Mouse (Mus musculus): Measurements from ENCODE around the gene Guk1. TPM values are rescaled to one million over a fixed set of nuclear protein-coding genes. Genes with fewer than 3 reads are reported as not detected.

Gene Guk1
- polyA plus RNA-seq (2012; rRNA removed), result 225 and 229 TPM in 2 replicates

DNA sequence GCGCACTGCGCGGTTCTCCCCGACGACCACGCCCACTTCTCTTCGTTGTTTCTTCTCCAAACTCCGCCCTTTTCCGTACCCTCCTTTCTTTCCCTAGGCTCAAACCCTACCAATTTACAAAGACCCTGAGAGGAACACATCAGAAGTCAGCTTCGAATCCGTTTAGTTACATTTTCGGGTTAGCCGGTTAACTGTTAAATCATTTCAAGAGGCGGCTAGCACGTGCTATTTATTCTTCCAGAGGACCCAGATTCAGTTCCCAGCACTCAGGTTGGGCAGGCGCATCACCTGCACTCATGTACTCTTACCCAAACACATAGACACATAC, at the start of gene Guk1:
TSS of gene Guk1 (minus strand) at position 154 of the 328 bp plus-strand sequence.

DNA sequence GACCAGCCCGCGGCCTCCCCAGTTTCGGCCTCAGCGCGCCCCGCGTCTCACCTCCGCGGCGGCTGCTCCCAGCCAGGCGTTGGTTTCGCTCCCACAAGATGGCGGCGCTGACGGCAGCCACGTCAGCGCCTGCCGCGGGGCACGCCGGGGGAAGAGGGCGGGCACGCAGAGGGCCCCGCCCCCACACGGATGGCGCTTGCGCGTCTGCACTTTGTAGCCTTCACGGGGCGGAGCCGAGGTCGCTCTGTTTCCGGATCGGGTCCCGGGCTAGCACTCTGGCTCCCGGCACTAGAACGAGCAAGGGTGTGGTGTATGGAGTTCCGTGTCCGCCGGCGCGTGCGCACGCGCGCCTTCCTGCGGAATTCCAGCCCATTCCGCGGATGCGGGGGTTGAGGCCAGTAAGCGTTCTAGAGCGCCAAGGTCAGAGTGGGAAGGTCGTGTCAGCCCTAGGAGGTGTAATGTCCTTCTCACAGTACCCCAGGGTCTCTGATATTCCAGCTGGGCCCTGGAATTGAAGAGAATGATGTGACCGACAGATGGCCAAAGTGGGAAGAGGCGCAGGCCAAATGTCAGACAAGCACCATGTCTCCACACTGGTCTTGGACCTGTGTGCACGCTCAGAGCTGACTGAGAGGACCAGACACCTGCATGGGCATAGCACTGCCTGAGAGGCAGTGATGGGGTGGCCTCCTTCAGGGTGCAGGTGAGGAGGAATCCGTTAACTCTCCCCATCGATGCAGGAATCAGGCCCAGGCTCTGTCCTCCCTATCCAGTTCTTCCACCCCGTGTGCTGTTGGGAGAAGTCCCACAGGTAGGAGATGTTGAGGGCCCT, 36.3 kb upstream of the Guk1 start, which contains the start of gene Arf1:
TSS of gene Arf1 (minus strand) at position 149 of the 832 bp plus-strand sequence.

DNA sequence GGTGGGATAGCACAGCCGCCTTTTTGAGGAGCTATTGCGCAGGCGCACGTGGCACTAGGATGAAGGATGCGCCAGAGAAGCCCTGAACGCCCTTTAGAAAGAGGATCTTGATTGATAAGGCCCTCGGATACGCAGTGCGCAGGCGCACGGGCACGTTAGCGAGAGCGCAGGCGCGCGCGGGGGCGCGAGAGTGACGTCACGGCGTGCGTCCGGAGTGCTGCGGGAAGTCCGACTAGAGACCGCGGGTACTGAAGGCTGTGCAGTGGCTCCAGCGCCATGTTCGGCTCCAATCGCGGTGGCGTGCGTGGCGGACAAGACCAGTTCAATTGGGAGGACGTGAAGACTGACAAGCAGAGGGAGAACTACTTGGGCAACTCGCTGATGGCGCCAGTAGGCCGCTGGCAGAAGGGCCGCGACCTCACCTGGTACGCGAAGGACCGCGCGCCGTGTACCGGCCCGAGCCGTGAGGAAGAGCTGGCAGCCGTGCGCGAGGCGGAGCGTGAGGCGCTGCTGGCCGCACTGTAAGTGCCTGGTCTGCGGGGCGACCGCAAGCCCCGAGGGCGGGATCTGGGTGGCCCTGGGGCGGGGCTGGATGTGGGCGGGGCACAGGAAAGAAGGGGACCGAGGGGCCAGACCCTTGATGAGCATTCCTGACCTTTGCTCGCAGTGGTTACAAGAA, 16.3 kb upstream of the Guk1 start, which contains the start of gene 2310033P09Rik:
TSS of gene 2310033P09Rik (plus strand) at position 169 of the 679 bp plus-strand sequence.

DNA sequence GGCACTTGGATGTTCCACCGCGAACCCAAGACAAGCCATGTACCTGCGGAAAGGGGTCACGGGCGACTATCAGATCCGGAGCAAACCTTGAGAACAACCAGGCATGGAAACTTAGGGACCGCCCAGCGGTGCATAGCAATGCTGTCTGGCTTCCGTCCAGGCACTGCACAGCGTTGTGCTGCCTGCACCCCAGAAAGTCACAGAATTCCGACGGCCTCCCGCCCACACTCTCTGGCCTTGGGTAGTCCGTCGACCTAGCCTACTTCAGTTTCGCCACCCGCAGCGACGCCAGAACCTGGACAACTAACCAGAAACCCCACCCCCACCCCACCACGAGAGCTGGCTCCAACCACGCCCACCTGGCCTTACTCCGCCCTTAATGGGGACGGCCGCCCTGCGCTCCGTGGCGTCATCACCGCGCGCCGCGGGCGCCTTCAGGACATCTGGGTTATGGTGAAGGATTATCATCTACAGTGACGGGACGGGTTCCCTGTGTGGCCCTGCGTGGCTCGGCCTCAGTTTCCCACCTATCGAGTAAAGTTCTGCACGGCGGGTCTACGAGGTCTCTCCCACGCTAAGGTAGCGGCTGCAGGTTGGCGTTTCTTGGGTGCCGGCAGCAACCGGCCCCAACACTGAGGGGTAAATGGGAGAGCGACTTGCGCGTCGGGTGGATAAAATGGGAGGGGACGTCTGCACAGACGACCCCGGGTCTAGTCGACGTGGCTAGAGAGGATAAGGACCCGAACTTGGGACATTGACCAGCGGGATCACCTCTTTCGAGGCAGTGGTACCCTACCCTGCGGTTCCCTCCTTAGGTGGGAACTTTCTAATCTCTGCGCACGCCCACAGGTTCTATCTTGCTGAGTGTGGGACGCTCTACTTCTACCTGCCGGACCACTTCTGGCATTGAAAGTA, 10.3 kb upstream of the Guk1 start, which contains the start of gene Mrpl55:
TSS of gene Mrpl55 (plus strand) at position 406 of the 915 bp plus-strand sequence.

DNA sequence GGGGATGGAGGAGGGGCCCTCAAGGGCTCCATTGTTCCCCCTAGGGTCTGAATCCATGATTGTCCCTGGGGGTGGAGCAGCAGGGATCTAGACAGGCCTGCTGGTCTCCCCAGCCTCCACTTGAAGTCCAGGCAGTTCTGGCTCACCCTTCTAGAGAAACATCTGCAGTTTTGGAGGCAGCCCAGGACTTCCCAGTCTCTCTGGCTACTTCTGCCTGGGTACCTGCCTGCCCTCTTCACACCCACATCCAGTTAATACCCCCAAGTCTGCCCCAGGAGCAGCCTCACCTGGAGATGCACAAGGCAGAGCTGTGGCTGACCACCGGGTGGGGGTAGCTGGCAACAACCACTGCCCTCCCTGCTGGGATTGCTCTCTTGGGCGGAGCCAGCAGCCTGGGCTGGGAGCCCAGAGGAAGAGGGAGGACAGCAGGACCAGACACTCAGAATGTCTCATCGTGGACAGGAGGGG, 9.1 kb downstream of the Guk1 start, which contains the start of gene Gjc2:
TSS of gene Gjc2 (minus strand) at position 350 of the 468 bp plus-strand sequence.

DNA sequence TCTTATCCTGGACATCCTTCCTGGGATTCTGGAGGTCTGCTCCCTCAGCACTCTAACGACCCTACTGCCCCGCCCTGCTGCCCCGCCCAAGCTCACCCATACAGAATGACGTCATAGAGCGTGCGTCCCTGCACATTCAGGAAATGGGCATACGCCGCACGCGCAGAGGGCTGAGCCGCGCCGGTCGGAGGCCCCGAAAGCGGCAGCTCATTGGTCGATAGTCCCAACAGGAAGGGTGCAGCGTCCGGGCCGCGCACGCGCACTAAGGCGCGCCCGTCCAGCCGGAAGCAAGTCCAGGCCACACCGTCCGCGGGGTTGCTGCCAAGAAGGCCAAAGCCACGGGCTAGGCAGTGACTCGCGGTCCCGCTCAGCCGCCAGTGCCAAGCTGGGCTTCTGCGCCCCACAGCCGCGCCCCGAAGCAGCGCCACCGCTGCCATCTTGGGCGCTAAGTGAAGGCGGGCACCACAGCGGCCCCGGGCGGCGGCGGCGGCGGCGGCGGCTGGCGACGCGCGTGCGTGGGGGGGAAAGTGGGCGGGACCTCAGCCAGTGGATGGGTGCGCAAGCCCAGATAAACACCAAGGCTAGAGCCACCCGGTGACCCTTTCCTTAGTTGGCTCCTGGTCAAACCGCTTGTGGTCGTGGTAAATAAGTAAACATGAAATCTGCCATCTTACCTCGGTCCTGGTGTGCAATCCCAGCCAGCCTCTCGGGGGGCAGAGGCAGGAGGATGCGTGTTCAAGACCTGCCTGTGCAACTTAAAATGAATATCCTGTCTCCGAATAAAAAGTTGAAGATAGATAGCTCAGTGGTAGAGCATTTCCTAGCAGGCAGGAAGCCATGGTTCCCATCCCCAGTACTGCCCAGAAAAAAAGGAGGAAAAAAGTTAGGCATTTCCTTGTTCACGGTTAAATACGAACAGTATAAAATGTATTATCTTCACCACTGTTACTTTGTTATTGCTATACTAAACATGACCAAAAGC, 28.5 kb downstream of the Guk1 start, which contains the start of gene Iba57:
TSS of gene Iba57 (minus strand) at position 485 of the 982 bp plus-strand sequence.

DNA sequence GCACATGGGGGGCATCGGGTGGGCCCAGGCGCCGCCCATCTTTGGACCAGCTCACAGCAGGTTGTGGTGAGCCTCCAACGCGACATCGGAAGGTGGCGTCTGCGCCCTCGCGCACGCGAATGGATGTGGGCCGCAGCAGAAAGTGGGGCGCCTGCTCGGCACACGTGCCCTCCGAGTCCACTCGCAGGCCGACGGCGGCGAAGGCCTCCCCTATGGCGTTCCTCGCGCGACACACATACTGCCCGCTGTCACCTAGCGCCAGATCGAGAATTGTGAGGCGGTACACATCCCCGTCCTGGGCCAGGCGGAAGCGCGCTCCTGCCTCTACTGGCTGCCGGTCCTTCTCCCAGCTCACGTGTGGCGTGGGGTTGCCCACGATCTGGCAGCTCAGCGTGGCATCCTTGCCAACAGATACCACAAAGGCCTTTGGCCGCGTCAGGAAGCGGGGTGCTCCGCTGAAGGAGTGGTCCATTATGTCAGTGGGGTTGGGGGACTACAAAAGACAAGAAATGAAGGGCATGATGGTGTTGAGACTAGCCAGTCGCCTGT, 56.0 kb downstream of the Guk1 start, which contains the start of gene Obscn:
TSS of gene Obscn (minus strand) at position 499 of the 549 bp plus-strand sequence.

Other genes starting within 250 kb of the Guk1 start
- gene Hist3h2ba, start 243.3 kb downstream of the Guk1 start, polyA plus RNA-seq (2012; rRNA removed), result 3.8 and 4.6 TPM in 2 replicates
- gene Hist3h2a, start 237.5 kb downstream of the Guk1 start, polyA plus RNA-seq (2012; rRNA removed), result 22.2 and 26.2 TPM in 2 replicates
- gene Trim17, start 237.5 kb downstream of the Guk1 start, polyA plus RNA-seq (2012; rRNA removed), result 0.36 and 0.40 TPM in 2 replicates
- 33.3 and 39.5 TPM in 2 replicates for gene Trim11, start 214.1 kb downstream of the Guk1 start, polyA plus RNA-seq (2012; rRNA removed)
- 0.94 and 1.0 TPM in 2 replicates for gene Obscn, start 55.8 kb downstream of the Guk1 start, polyA plus RNA-seq (2012; rRNA removed)
- 9.6 and 11.7 TPM in 2 replicates for gene Iba57, start 28.5 kb downstream of the Guk1 start, polyA plus RNA-seq (2012; rRNA removed)
- 10.5 and 15.1 TPM in 2 replicates for gene Gjc2, start 9.0 kb downstream of the Guk1 start, polyA plus RNA-seq (2012; rRNA removed)
- gene Mrpl55, start 10.3 kb upstream of the Guk1 start, polyA plus RNA-seq (2012; rRNA removed), result 46.3 and 59.7 TPM in 2 replicates
- 28.7 and 30.8 TPM in 2 replicates for gene 2310033P09Rik, start 16.1 kb upstream of the Guk1 start, polyA plus RNA-seq (2012; rRNA removed)
- gene Arf1, start 36.1 kb upstream of the Guk1 start, polyA plus RNA-seq (2012; rRNA removed), result 678 and 802 TPM in 2 replicates
- not detected in 2 replicates for gene Wnt3a, start 98.5 kb upstream of the Guk1 start, polyA plus RNA-seq (2012; rRNA removed)
- 10.2 and 12.6 TPM in 2 replicates for gene Wnt9a, start 114.7 kb upstream of the Guk1 start, polyA plus RNA-seq (2012; rRNA removed)
- gene Prss38, start 183.4 kb upstream of the Guk1 start, polyA plus RNA-seq (2012; rRNA removed), result not detected in 2 replicates